Mouse (Mus musculus): ENCODE data around the gene Olfr1512. TPM values are rescaled to one million over a fixed set of nuclear protein-coding genes. Genes with fewer than 3 reads are reported as not detected.
"Not testable (repeated sequence)": the region's sequence is repeated elsewhere in the genome, so short reads cannot be mapped to it uniquely, and the experiment has no call there.

Olfr1512 gene
- total RNA-seq (2014; rRNA removed), result not detected in 2 replicates
- polyA plus RNA-seq (2015; fragmentation: Nextera tagmentation; extraction: Ambion mirVana), result not detected in 2 replicates

- ATAC-seq (no peak), DNase-seq (ENCODE audit: low spot score) (no peak)
- no peak for TF ChIP-seq CTCF (IDR thresholded peaks at IDR 0.05; ENCODE audit: low read depth)
- no peak within 1 kb of the TSS for H3K27ac ChIP-seq
- H3K4me1 ChIP-seq (ENCODE audit: insufficient read depth, low read length), result no peaks in the 10 kb centered on the region
- H3K9ac ChIP-seq (replicated peaks; ENCODE audit: low read length), result no peak within 1 kb of the TSS
- no peaks in the 10 kb centered on the region for H3K27me3 ChIP-seq (ENCODE audit: insufficient read depth, low read length)
- no peak within 1 kb of the TSS for H3K4me2 ChIP-seq (ENCODE audit: low read depth, low read length)
- no peaks in the 10 kb centered on the region for H3K9me3 ChIP-seq (ENCODE audit: low read length)
- H3K36me3 ChIP-seq (ENCODE audit: insufficient read depth, low read length), result no peaks in the 10 kb centered on the region
- WGBS, result 76% methylated on average over 2 of the region's 2 CpGs
- H3K4me3 ChIP-seq (ENCODE audit: low read length), result no peak within 1 kb of the TSS
Observed at GRCm38 (mm10) chr14:52379068-52379467, at the start of gene Olfr1512. Olfr1512 (minus strand) TSS chr14:52379168.

GRCm38 (mm10) chr14:52427686-52428085 is 48.7 kb upstream of the Olfr1512 start:
- Histone ChIP-seq H3K27me3 (ENCODE audit: insufficient read depth, low read length) (no peaks in the 10 kb centered on the region), H3K4me3 (ENCODE audit: low read length) (no peak overlapping the region), H3K36me3 (ENCODE audit: insufficient read depth, low read length) (no peaks in the 10 kb centered on the region), H3K4me2 (ENCODE audit: low read depth, low read length) (no peak overlapping the region), H3K27ac (no peak overlapping the region), H3K9ac (replicated peaks; ENCODE audit: low read length) (no peak overlapping the region), H3K9me3 (ENCODE audit: low read length) (no peaks in the 10 kb centered on the region), H3K4me1 (ENCODE audit: insufficient read depth, low read length) (no peaks in the 10 kb centered on the region)
- no peak for TF ChIP-seq CTCF (IDR thresholded peaks at IDR 0.05; ENCODE audit: low read depth)
- ATAC-seq (no peak), DNase-seq (ENCODE audit: low spot score) (no peak)
- 100% methylated on average over 1 of the region's 1 CpGs for WGBS

DNA sequence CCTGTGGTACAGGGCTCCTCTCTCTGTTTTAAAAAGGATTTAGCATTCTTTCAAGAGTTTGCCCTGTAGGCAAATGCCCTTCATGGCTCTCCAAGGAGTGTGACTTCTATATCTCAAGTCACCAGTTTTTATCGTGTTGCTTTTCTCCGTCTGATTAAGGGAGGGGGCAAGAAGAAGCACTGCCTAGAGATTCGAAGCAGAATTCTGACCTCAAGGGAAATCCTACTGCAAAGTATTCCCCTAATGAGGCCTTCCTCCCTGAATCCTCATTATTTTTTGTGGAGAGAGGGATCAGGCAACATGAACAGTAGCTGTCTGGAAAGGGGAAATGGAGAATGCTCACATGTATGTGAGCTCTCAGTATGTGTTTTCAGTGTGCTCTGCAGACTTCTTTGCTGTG is 35.3 kb upstream of the Olfr1512 start, which contains the start of gene Olfr1510:
Gene Olfr1510 (minus strand): TSS at position 101 of the 400 bp plus-strand sequence.
- Histone ChIP-seq H3K9ac (replicated peaks; ENCODE audit: low read length) (no peak within 1 kb of the TSS), H3K4me2 (ENCODE audit: low read depth, low read length) (no peak within 1 kb of the TSS), H3K27me3 (ENCODE audit: insufficient read depth, low read length) (no peaks in the 10 kb centered on the region), H3K9me3 (ENCODE audit: low read length) (no peaks in the 10 kb centered on the region), H3K4me1 (ENCODE audit: insufficient read depth, low read length) (no peaks in the 10 kb centered on the region), H3K27ac (no peak within 1 kb of the TSS), H3K36me3 (ENCODE audit: insufficient read depth, low read length) (no peaks in the 10 kb centered on the region), H3K4me3 (ENCODE audit: low read length) (no peak within 1 kb of the TSS)
- DNase-seq (ENCODE audit: low spot score) (no peak), ATAC-seq (no peak)
- WGBS, result 78% methylated on average over 3 of the region's 3 CpGs
- no peak for TF ChIP-seq CTCF (IDR thresholded peaks at IDR 0.05; ENCODE audit: low read depth)

DNA sequence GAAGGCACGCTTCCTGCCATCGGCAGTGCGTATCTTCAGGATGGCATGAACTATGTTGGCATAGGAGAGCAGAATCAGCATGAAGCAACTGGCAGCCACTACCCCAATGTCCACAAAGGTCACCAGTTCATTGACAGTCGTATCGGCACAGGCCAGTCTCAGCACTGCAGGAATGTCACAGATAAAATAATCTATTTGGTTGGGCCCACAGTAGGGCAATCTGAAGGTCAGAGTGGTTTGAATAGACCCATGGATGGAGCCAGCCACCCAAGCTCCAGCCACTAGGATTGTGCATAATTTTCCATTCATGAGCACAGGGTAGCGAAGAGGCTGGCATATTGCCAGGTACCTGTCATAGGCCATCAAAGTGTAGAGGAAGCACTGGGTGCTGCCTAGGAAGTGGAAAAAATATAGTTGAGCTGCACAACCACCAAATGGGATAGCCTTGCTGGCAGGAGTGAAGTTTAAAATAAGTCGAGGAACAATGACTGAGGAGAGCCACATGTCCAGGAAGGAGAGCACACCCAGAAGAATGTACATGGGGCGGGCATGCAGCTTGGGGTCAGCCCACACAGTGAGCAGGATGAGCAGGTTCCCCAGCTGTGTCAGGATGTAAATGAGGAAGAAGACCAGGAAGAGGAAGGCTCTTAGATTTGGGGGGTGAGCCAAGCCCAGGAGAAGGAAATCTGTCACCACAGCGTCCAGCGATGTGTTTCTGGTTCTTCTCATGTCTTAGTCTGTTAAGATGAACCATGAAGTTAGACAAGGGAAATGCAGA is 31.4 kb upstream of the Olfr1512 start:
- H3K27ac ChIP-seq; H3K36me3 ChIP-seq (ENCODE audit: insufficient read depth, low read length); H3K4me3 ChIP-seq (ENCODE audit: low read length); H3K27me3 ChIP-seq (ENCODE audit: insufficient read depth, low read length); H3K9ac ChIP-seq (replicated peaks; ENCODE audit: low read length); H3K4me2 ChIP-seq (ENCODE audit: low read depth, low read length); DNase-seq (ENCODE audit: low spot score); H3K9me3 ChIP-seq (ENCODE audit: low read length); H3K4me1 ChIP-seq (ENCODE audit: insufficient read depth, low read length): not testable (repeated sequence)
- 0 out of 2 replicates have a peak, but pooled peaks have one; percentile 10 for ATAC-seq
- 60% methylated on average over 7 of the region's 10 CpGs for WGBS

DNA sequence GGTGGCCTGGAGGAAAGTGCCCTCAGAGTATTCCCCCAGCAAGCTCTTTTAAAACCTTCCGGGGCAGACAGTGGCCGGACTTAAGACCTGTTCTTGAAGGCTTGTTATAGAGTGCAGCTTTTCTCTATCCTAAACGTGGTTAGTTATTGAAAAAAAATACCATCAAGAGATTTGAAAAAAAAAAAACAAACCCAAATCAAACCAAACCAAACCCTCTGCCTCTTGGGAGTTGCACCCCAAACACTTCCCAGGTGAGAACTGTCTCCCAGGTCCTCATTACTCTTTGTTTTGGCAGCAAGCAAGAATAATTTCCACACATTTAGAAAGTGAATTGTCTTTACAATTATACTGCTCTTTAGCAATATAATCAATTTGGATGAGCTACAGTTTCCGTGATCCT is 18.3 kb upstream of the Olfr1512 start, which contains the start of gene Olfr1511:
Gene Olfr1511 (minus strand): TSS at position 101 of the 400 bp plus-strand sequence.
- Histone ChIP-seq H3K4me1 (ENCODE audit: insufficient read depth, low read length) (no peaks in the 10 kb centered on the region), H3K9ac (replicated peaks; ENCODE audit: low read length) (no peak within 1 kb of the TSS), H3K27ac (no peak within 1 kb of the TSS), H3K9me3 (ENCODE audit: low read length) (no peaks in the 10 kb centered on the region), H3K36me3 (ENCODE audit: insufficient read depth, low read length) (no peaks in the 10 kb centered on the region), H3K4me2 (ENCODE audit: low read depth, low read length) (no peak within 1 kb of the TSS), H3K27me3 (ENCODE audit: insufficient read depth, low read length) (no peaks in the 10 kb centered on the region), H3K4me3 (ENCODE audit: low read length) (no peak within 1 kb of the TSS)
- no peak for TF ChIP-seq CTCF (IDR thresholded peaks at IDR 0.05; ENCODE audit: low read depth)
- ATAC-seq (no peak), DNase-seq (ENCODE audit: low spot score) (no peak)
- 76% methylated on average over 4 of the region's 4 CpGs for WGBS

DNA sequence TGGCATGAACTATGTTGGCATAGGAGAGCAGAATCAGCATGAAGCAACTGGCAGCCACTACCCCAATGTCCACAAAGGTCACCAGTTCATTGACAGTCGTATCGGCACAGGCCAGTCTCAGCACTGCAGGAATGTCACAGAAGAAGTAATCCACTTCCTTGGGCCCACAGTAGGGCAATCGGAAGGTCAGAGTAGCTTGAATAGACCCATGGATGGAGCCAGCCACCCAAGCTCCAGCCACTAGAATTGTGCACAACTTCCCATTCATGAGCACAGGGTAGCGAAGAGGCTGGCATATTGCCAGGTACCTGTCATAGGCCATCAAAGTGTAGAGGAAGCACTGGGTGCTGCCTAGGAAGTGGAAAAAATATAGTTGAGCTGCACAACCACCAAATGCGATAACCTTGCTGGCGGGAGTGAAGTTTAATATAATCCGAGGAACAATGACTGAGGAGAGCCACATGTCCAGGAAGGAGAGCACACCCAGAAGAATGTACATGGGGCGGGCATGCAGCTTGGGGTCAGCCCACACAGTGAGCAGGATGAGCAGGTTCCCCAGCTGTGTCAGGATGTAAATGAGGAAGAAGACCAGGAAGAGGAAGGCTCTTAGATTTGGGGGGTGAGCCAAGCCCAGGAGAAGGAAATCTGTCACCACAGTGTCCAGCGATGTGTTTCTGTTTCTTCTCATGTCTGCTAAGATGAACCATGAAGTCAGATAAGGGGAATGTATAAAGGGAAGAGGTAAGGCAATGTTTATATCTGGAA is 11.3 kb upstream of the Olfr1512 start:
- WGBS, result 87% methylated on average over 9 of the region's 9 CpGs
- not testable (repeated sequence) for H3K4me3 ChIP-seq (ENCODE audit: low read length); H3K9me3 ChIP-seq (ENCODE audit: low read length); H3K36me3 ChIP-seq (ENCODE audit: insufficient read depth, low read length); ATAC-seq; H3K4me1 ChIP-seq (ENCODE audit: insufficient read depth, low read length); H3K4me2 ChIP-seq (ENCODE audit: low read depth, low read length); DNase-seq (ENCODE audit: low spot score); H3K9ac ChIP-seq (replicated peaks; ENCODE audit: low read length); H3K27ac ChIP-seq; H3K27me3 ChIP-seq (ENCODE audit: insufficient read depth, low read length)
